Mouse (Mus musculus) limb, embryonic 15.5 days (tissue): ENCODE measurements around the gene Kif24. TPM values are rescaled to one million over a fixed set of nuclear protein-coding genes. Genes with fewer than 3 reads are reported as not detected.

Experiments
- ATAC-seq: fragments of 200-750 bp; cut with Nextera tagmentation; 2 replicates; pipeline ENCODE4 v1.8.0; 2017; ENCODE audit warnings: low read depth, moderate TSS enrichment; ENCODE audit not compliant: insufficient number of reproducible peaks, low FRiP score, low TSS enrichment
- H3K27ac ChIP-seq: fragments of 300-500 bp; sonication (generic); 2 replicates; pipeline ENCODE4 v1.5.1; 2015; ENCODE audit warnings: moderate library complexity, mild to moderate bottlenecking, inconsistent platforms
- H3K27me3 ChIP-seq: fragments of 300-500 bp; sonication (generic); 2 replicates; pipeline ENCODE4 v1.6.1; 2015; ENCODE audit warnings: inconsistent platforms
- H3K36me3 ChIP-seq: fragments of 300-500 bp; sonication (generic); 2 replicates; pipeline ENCODE4 v1.6.1; 2015; ENCODE audit warnings: inconsistent platforms
- H3K4me1 ChIP-seq: fragments of 300-500 bp; sonication (generic); 2 replicates; pipeline ENCODE4 v1.6.1; 2015; ENCODE audit warnings: inconsistent platforms
- H3K4me2 ChIP-seq: fragments of 300-500 bp; sonication (generic); 2 replicates; pipeline ENCODE4 v1.6.1; 2015; ENCODE audit warnings: mild to moderate bottlenecking, inconsistent platforms
- H3K4me3 ChIP-seq: fragments of 300-500 bp; sonication (generic); 2 replicates; pipeline ENCODE4 v1.5.1; 2015; ENCODE audit warnings: mild to moderate bottlenecking, inconsistent platforms
- H3K9ac ChIP-seq: fragments of 300-500 bp; sonication (generic); 2 replicates; pipeline ENCODE4 v1.6.1; 2015; ENCODE audit warnings: inconsistent platforms
- H3K9me3 ChIP-seq: fragments of 300-500 bp; sonication (generic); 2 replicates; pipeline ENCODE4 v1.6.1; 2016; ENCODE audit warnings: inconsistent platforms
- WGBS: fragments of 180-500 bp; shearing (Covaris S2); methylation state at CpG from one replicate; pipeline ENCODE4 v1.1.7; 2015; 5-methylcytosine and 5-hydroxymethylcytosine counted together
- polyA plus RNA-seq: library from polyadenylated mRNA; unstranded; fragments of >200 nt; fragmentation: Nextera tagmentation; extraction: Ambion mirVana; gene quantifications from 2 replicates; pipeline ENCODE4 v1.2.1, GENCODE M21; 2015

Gene Kif24
- polyA plus RNA-seq, 1 experiment from 2014 or later = 5.8 TPM

DNA sequence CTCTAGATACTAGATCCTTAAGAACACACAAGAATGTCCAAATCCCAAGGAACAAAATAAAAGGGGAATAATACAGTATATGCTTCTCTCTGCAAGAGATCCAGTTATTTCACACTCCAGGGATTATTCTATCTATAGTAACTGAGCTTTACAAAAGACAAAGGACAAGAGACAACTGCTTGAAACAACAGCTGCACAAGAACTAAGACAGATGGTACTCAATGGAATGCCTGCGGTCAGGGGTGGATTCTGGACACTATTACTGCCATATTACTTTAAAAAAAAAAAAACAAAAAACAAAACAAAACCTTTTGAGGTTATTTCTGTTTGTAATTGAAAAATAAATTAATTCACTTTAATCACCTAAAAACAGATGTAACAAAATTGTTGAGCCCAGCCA, 4.0 kb downstream of the Kif24 start:
- Histone ChIP-seq H3K4me1 (0 out of 2 replicates have a peak, but pooled peaks cover 2% of the 10 kb centered on the region), H3K4me2 (no peak overlapping the region), H3K27ac (no peak overlapping the region), H3K9me3 (no peaks in the 10 kb centered on the region), H3K4me3 (no peak overlapping the region), H3K9ac (no peak overlapping the region), H3K27me3 (no peaks in the 10 kb centered on the region), H3K36me3 (0 out of 2 replicates have a peak, but pooled peaks cover 2% of the 10 kb centered on the region)
- 97% methylated on average over 1 of the region's 1 CpGs for WGBS
- ATAC-seq = no peak

DNA sequence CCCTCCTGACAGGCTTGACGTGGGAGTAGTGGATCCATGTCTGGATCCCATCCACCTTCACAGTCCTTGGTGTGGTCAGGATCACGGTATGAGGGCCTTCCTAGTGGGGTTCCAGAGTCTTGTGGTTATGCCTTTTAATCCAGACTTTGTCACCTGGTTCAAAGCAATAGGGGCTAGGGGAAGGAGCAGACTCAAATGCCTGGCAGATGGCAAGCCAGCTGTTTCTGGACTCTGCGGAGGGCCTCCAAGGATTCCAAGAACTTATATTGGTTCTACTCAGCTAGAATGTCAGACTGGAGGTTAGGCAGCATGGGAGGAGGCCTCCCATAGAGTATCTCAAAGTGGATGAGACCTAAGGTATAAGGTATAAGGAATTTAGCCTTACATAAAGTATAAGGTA, 17.1 kb downstream of the Kif24 start:
- Histone ChIP-seq H3K9ac (no peak overlapping the region), H3K27ac (no peak overlapping the region), H3K27me3 (no peaks in the 10 kb centered on the region), H3K4me2 (no peak overlapping the region), H3K4me3 (no peak overlapping the region), H3K4me1 (no peaks in the 10 kb centered on the region), H3K36me3 (no peaks in the 10 kb centered on the region), H3K9me3 (no peaks in the 10 kb centered on the region)
- WGBS = 88% methylated on average over 3 of the region's 3 CpGs
- ATAC-seq = no peak

DNA sequence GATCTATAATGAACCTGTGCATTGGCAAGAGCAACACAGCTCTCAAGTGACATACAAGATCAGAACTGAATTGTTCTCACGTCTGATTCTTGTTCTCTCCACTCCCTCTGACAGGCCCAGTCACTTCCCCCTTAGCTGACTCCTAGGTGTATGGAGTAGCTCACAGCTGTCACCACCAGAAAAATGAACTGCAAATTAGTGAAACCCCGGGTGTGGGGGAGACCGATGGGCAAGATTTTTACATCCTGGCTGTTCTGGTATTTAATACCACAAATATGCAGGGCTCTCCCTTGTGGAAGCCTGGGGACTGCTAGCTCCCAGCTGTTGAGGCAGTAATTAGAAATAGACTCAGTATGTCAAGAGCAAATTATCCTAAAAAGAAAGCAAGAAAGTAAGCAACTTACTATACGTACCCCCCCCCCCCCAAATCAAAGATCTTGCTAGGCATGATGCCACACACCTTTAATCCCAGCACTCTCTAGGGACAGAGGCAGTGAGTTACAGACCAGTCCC, 21.8 kb downstream of the Kif24 start:
- Histone ChIP-seq H3K36me3 (no peaks in the 10 kb centered on the region), H3K4me2 (no peak overlapping the region), H3K27ac (no peak overlapping the region), H3K27me3 (no peaks in the 10 kb centered on the region), H3K4me1 (no peaks in the 10 kb centered on the region), H3K4me3 (no peak overlapping the region), H3K9me3 (no peaks in the 10 kb centered on the region), H3K9ac (no peak overlapping the region)
- 47% methylated on average over 4 of the region's 4 CpGs for WGBS
- no peak for ATAC-seq

DNA sequence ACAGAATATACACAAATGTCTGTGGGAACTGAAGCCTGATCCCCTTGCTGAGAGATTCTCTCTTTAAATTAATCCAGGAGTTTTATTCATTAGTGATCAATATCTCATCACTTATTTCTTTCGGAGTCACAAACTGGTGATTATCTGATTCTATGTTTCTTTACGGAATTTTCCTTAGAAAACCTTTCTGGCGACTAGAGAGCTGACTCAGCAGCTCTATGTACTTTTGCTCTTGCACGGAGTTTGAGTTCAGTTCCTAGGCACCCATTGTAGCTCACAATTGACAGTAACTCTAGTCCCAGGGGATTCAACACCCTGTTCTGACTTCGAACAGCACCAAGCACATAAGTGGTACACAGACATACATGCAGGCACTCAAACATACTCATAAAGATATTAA, 25.8 kb downstream of the Kif24 start:
- Histone ChIP-seq H3K4me2 (no peak overlapping the region), H3K4me3 (no peak overlapping the region), H3K9me3 (no peaks in the 10 kb centered on the region), H3K27me3 (no peaks in the 10 kb centered on the region), H3K4me1 (no peaks in the 10 kb centered on the region), H3K36me3 (no peaks in the 10 kb centered on the region), H3K9ac (no peak overlapping the region), H3K27ac (no peak overlapping the region)
- 86% methylated on average over 5 of the region's 5 CpGs for WGBS
- no peak for ATAC-seq

DNA sequence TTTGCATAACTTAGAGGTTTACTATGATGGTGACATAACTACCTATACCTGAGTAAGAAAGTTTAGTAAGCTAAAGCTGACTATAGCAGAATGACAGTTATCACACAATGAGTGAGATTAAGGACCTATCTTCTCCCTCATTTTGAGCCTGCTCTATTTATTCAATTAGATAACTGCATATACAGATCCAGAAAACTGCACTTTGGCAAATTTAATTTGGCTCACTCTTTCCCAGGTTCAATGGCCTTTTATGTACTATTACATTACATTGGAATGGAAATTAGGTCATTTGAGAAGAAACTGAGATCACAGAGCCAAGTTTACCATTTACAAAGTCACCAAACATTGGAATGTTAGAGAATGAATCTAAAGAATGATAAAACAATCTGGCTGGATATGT, 47.7 kb downstream of the Kif24 start:
- Histone ChIP-seq H3K9me3 (no peaks in the 10 kb centered on the region), H3K36me3 (no peaks in the 10 kb centered on the region), H3K4me3 (no peak overlapping the region), H3K4me1 (no peaks in the 10 kb centered on the region), H3K4me2 (no peak overlapping the region), H3K9ac (no peak overlapping the region), H3K27me3 (no peaks in the 10 kb centered on the region), H3K27ac (no peak overlapping the region)
- no peak for ATAC-seq

DNA sequence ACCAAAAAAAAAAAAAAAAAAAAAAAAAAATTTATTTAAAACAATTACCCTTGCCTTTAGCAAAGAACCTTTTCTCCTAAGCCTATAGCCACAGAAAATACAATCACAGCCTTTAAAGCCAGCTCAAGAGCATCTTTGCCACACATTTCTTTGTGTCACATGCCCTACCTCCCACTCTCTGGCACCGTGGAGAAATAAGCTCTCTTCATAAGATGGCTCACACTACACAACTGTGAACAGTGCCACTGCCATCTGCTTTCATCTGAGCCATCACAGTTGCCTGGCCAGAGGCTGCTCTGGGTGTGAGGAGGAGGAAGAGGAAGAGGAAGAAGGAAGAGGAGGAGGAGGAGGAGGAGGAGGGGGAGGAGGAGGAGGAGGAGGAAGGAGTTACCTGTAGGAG, 55.3 kb downstream of the Kif24 start:
- Histone ChIP-seq H3K9me3 (no peaks in the 10 kb centered on the region), H3K4me2 (no peak overlapping the region), H3K4me3 (no peak overlapping the region), H3K4me1 (no peaks in the 10 kb centered on the region), H3K9ac (no peak overlapping the region), H3K36me3 (peaks cover 7% of the 10 kb centered on the region), H3K27me3 (no peaks in the 10 kb centered on the region), H3K27ac (no peak overlapping the region)
- ATAC-seq = no peak
- WGBS = 83% methylated on average over 1 of the region's 1 CpGs

DNA sequence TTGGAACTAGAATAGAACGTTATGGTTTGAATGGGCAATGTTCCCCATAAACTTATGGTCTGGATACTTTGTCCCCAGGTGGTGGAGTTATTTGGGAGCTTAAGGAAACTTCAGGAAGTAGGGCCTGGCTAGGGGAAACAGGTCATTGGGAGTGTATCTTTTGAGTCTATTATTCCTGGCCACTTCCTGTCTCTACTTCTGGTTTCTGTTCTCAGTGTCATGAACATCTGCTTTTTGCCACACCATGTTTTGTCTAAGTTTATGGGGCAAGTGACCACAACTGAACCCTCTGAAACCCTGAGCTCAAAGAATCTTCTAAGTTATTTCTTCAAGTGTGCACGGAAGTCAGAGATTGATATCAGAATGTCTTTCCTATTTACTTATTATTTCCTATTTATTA, 57.3 kb downstream of the Kif24 start:
- H3K27me3 ChIP-seq = no peaks in the 10 kb centered on the region
- no peak for ATAC-seq
- no peak overlapping the region for H3K4me3 ChIP-seq
- 89% methylated on average over 2 of the region's 2 CpGs for WGBS
- no peak overlapping the region for H3K9ac ChIP-seq
- H3K36me3 ChIP-seq = peaks cover 16% of the 10 kb centered on the region
- no peaks in the 10 kb centered on the region for H3K9me3 ChIP-seq
- H3K4me1 ChIP-seq = no peaks in the 10 kb centered on the region
- H3K4me2 ChIP-seq = no peak overlapping the region
- H3K27ac ChIP-seq = no peak overlapping the region

DNA sequence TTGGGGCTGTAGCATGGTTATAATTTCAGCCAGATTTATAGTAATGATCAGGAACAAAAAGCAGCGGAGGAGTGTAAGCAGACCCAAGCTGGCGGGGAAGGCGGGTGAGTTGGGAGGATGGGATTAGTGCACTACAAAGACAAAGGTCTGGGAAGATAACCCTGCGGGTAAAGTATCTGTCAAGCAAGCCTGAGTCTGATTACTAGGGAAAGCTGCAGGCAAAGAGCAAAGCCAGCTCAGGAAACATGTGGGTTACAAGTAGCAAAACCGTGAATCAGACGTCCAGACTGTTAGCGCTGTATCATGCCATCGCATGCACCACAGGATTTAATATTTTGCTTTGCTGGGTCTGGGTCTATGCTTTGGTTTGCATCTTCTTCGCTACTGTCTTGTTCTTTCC, 58.1 kb downstream of the Kif24 start:
- Histone ChIP-seq H3K9ac (no peak overlapping the region), H3K36me3 (peaks cover 18% of the 10 kb centered on the region), H3K9me3 (no peaks in the 10 kb centered on the region), H3K4me3 (no peak overlapping the region), H3K27ac (no peak overlapping the region), H3K27me3 (no peaks in the 10 kb centered on the region), H3K4me2 (no peak overlapping the region), H3K4me1 (no peaks in the 10 kb centered on the region)
- 88% methylated on average over 9 of the region's 9 CpGs for WGBS
- no peak for ATAC-seq

DNA sequence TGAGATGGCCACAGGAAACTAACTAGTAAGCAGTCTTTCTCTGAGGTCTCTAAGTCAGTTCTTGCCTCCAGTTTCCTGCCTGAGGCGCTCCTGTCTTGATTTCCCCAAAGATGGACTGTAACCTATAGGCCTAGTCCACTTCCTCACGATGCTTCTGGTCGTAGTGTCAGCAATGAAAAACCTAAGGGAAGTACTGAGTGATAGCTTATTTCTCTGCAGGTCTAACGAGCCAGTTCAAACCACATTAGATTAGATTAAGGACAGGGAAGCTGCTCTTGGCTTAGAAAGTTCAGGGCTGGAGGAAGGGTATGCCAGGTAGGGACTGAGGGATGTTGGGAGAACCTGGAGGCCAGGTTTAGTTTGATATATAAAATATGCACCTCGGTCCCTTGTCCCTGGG, 63.1 kb downstream of the Kif24 start:
- Histone ChIP-seq H3K27ac (no peak overlapping the region), H3K9me3 (no peaks in the 10 kb centered on the region), H3K27me3 (no peaks in the 10 kb centered on the region), H3K36me3 (peaks cover 40% of the 10 kb centered on the region), H3K4me2 (no peak overlapping the region), H3K9ac (no peak overlapping the region), H3K4me1 (no peaks in the 10 kb centered on the region), H3K4me3 (no peak overlapping the region)
- 86% methylated on average over 5 of the region's 5 CpGs for WGBS
- ATAC-seq = no peak

DNA sequence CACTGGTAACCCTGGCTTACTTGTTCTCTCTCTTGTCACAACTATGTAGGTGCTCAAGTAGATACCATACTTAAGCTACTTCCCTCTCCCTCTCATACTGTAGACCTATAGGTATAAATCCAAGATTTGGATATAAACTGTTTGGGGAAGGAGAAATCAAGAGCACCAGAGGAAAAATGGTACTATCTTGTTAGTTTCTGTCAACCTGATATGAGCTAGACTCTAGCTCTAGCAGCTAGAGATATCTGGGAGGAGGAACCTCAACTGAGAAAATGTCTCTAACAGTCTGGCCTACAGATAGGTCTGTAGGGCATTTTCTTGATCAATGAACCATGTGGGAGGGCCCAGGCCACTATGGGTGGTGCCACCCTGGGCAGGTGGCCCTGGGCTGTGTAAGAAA, 63.5 kb downstream of the Kif24 start:
- peaks cover 40% of the 10 kb centered on the region for H3K36me3 ChIP-seq
- no peak overlapping the region for H3K4me3 ChIP-seq
- no peak overlapping the region for H3K4me2 ChIP-seq
- H3K4me1 ChIP-seq = no peaks in the 10 kb centered on the region
- H3K9me3 ChIP-seq = no peaks in the 10 kb centered on the region
- H3K27ac ChIP-seq = no peak overlapping the region
- H3K9ac ChIP-seq = no peak overlapping the region
- no peak for ATAC-seq
- no peaks in the 10 kb centered on the region for H3K27me3 ChIP-seq

DNA sequence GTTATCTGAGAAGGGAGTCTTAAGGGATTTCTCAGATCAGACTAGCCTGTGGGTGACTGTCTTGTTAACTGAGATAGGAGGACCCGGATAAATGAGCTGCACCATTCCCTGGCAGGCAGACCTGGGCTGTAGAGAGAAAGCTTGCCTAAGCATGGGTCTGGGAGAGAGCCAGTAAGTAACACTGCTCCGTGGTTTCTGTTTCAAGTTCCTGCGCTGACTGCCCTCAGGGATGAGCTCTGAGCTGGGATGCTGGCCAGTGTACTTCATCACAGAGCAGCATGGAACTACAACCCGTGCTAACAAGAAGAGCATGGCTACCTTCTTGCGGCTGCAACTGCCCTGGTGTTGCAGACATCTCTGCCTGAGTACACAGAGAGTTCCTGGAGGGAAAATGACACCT, 64.8 kb downstream of the Kif24 start:
- Histone ChIP-seq H3K27me3 (no peaks in the 10 kb centered on the region), H3K27ac (no peak overlapping the region), H3K4me2 (no peak overlapping the region), H3K4me1 (no peaks in the 10 kb centered on the region), H3K9me3 (no peaks in the 10 kb centered on the region), H3K4me3 (no peak overlapping the region), H3K9ac (no peak overlapping the region), H3K36me3 (peaks cover 50% of the 10 kb centered on the region)
- no peak for ATAC-seq
- 72% methylated on average over 5 of the region's 5 CpGs for WGBS

DNA sequence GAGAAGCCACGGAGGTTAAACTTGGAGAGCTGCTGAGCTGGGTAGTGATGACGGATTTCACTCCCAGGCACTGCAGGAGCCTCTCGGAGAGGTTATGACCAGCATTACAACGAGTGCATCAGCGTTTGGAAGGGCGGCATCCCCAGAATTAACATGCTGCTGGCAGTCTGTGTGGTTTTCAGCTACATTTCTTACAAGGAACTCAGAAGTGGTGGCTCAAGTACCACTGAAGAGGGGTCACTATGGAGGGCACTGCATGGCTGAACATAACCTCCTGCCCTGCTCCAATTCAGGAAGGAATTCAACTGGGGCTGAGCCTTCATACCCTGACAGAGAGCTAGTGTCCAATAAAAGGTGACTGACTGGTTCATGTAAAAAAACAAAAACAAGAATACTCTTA, 66.3 kb downstream of the Kif24 start:
- Histone ChIP-seq H3K27ac (no peak overlapping the region), H3K36me3 (peaks cover 55% of the 10 kb centered on the region), H3K9me3 (no peaks in the 10 kb centered on the region), H3K4me3 (no peak overlapping the region), H3K9ac (no peak overlapping the region), H3K4me1 (no peaks in the 10 kb centered on the region), H3K4me2 (no peak overlapping the region), H3K27me3 (no peaks in the 10 kb centered on the region)
- no peak for ATAC-seq
- WGBS = 92% methylated on average over 6 of the region's 6 CpGs

DNA sequence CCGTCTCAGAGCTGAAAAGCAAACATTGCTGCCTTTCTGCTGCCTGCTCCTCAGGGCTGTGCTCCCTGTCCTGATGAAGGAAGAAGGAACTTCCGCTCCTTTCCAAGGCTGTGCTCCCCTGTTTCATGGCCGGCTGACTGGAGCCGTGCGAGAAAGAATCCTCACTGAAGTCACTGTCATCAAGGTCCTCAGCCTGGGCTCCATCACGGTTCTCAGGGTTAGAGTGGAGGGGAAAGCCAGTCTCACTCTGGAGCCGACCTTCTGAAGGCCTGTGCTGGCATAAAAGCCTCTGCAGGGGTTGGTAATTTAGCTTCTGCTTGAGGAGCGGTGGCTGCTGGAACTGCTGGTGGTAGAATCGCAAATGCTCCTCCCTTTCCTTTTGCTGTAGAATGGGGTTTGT, 70.0 kb downstream of the Kif24 start:
- no peak overlapping the region for H3K4me2 ChIP-seq
- H3K27me3 ChIP-seq = no peaks in the 10 kb centered on the region
- no peak overlapping the region for H3K27ac ChIP-seq
- no peaks in the 10 kb centered on the region for H3K9me3 ChIP-seq
- H3K9ac ChIP-seq = no peak overlapping the region
- H3K4me3 ChIP-seq = no peak overlapping the region
- 84% methylated on average over 9 of the region's 9 CpGs for WGBS
- H3K4me1 ChIP-seq = no peaks in the 10 kb centered on the region
- ATAC-seq = no peak
- H3K36me3 ChIP-seq = peaks cover 72% of the 10 kb centered on the region
